In the genomic region with DNA sequence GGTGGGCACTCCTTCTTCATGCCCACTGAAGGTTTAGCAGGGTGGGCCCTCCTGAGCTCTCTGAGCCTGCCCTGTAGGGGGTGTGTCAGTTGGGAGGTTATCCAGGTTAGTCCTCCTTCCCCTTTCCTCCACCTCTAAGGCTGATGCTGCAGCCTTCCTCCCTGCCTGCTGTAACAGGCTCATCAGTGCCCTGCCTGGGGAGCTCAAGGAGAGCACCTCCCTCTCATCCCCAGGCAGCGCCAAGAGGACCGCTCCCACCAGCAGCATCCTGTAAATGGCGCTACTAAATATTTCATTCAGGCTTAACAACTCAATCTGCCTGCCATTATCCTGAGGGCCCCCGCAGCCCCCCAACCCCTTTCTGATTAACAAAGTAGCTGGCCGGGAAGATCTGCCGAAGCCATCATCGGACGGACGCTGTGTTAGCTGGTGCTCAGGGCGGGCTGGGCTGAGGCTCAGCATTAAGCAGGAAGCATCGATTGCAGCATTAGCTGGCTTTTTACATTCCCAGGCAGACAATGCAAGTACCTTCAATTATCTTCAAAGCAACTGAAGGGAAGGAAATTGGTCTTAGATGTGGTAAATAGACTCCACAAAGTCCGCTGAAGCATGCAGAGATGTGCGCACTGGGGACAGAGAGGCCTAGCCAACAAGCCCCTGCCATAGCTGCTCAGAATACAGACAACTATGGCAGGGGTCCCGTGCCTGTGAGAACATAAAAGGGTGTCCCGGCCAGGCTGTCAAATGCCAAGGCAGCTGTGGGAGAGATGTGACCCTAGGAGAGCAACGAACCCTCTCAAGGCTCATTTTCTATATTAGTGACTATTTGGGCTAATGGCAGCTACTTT, we compare ENCODE assay signal across 11 mouse cellular contexts.
A peak's percentile ranks its signal among the peaks of the same experiment; 100 is the strongest.
DNase-seq lines count a peak whose midpoint lies in the region; ATAC-seq and TF ChIP-seq lines count a peak whose summit lies in the region.
"Had no signal": no experiment of that assay in that cellular context is flagged by ENCODE, and none has a peak within 500 bp of the region (broad histone marks: within the 10 kb centered on the region; RNA-seq: fewer than 3 reads in every experiment).

No protein-coding gene starts in this region.

- WGBS in cerebellum, adult 2 months: 51% methylated on average over 16 of the region's 16 CpGs
- WGBS in hindbrain, embryonic 11.5 days: 28% methylated on average over 16 of the region's 16 CpGs
- 8% methylated on average over 16 of the region's 16 CpGs for WGBS in midbrain, embryonic 16.5 days

- H3K4me3 ChIP-seq in cerebellum, adult 2 months (replicated peaks; ENCODE audit: insufficient read depth, low read depth, low read length): no peak overlapping the region
- no peak overlapping the region for H3K4me3 ChIP-seq in hindbrain, embryonic 11.5 days (ENCODE audit: low read depth, low read length)
- H3K4me3 ChIP-seq in midbrain, embryonic 16.5 days (ENCODE audit: low read depth, low read length): no peak overlapping the region
- H3K4me3 ChIP-seq: heart, adult 2 months had no signal

- TF ChIP-seq CTCF in cerebellum, adult 2 months (IDR thresholded peaks at IDR 0.05; ENCODE audit: borderline replicate concordance, insufficient read depth, low read depth, low read length): no peak

- H3K27me3 ChIP-seq in cerebellum, adult 2 months (ENCODE audit: control insufficient read depth, insufficient read depth, low read length): no peaks in the 10 kb centered on the region; the same call in 1 of the 2 replicates
- H3K27me3 ChIP-seq in hindbrain, embryonic 11.5 days (ENCODE audit: control insufficient read depth, insufficient read depth, low read length): no peaks in the 10 kb centered on the region
- no peaks in the 10 kb centered on the region for H3K27me3 ChIP-seq in midbrain, embryonic 16.5 days (ENCODE audit: control insufficient read depth, insufficient read depth, low read depth, low read length)

- TF ChIP-seq POLR2A in cerebellum, adult 2 months (IDR thresholded peaks at IDR 0.05; ENCODE audit: borderline replicate concordance, insufficient read depth, low read length): no peak

- DNase-seq in cerebellum, postnatal 10 days: peak; percentile 17 to 22
- DNase-seq in cerebellum, adult 2 months: no peak
- DNase-seq in ZHBTc4 (ENCODE audit: low read depth, low spot score): peak; percentile 80
- DNase-seq in hindbrain, embryonic 11.5 days (ENCODE audit: low spot score): peak; percentile 36
- no peak for DNase-seq in gastrocnemius, adult 8-10 months (ENCODE audit: low spot score in 2 of 2)
- no peak for DNase-seq in urinary bladder, postnatal 25 days (ENCODE audit: low spot score)
- no peak for DNase-seq in B cell, adult 2 months
- DNase-seq: cerebellum, postnatal 25 days; heart, adult 2 months had no signal

- H3K4me1 ChIP-seq in cerebellum, adult 2 months (ENCODE audit: control insufficient read depth, insufficient read depth, low read length): no peaks in the 10 kb centered on the region
- peaks cover 15% of the 10 kb centered on the region; the same call in 1 of the 2 replicates for H3K4me1 ChIP-seq in hindbrain, embryonic 11.5 days (replicated peaks; ENCODE audit: control insufficient read depth, insufficient read depth, low read length)
- peaks cover 18% of the 10 kb centered on the region for H3K4me1 ChIP-seq in midbrain, embryonic 16.5 days (ENCODE audit: control insufficient read depth, insufficient read depth, low read length)

- H3K4me2 ChIP-seq in hindbrain, embryonic 11.5 days (replicated peaks; ENCODE audit: low read depth, low read length): no peak overlapping the region; the same call in 1 of the 2 replicates
- H3K4me2 ChIP-seq in midbrain, embryonic 16.5 days (ENCODE audit: low read length): peak overlapping the region; percentile 27; the same call in 1 of the 2 replicates
- H3K4me2 ChIP-seq: lung, embryonic 14.5 days had no signal

- H3K36me3 ChIP-seq in hindbrain, embryonic 11.5 days (ENCODE audit: control insufficient read depth, insufficient read depth, low read length): no peaks in the 10 kb centered on the region
- no peaks in the 10 kb centered on the region for H3K36me3 ChIP-seq in midbrain, embryonic 16.5 days (ENCODE audit: control insufficient read depth, insufficient read depth, low read length)

- H3K27ac ChIP-seq in cerebellum, adult 2 months (ENCODE audit: insufficient read depth, low read length): no peak overlapping the region
- 0 out of 2 replicates have a peak overlapping the region, but pooled peaks have one; percentile 54 for H3K27ac ChIP-seq in hindbrain, embryonic 11.5 days (ENCODE audit: low read depth, low read length)
- peak overlapping the region; percentile 61 for H3K27ac ChIP-seq in midbrain, embryonic 16.5 days (ENCODE audit: low read length)
- H3K27ac ChIP-seq: heart, adult 2 months had no signal

- H3K9ac ChIP-seq in hindbrain, embryonic 11.5 days (ENCODE audit: low read depth, low read length): no peak overlapping the region
- 0 out of 2 replicates have a peak overlapping the region, but pooled peaks have one; percentile 1 for H3K9ac ChIP-seq in midbrain, embryonic 16.5 days (ENCODE audit: low read depth, low read length)
- H3K9ac ChIP-seq: lung, embryonic 14.5 days had no signal

- no peaks in the 10 kb centered on the region for H3K9me3 ChIP-seq in hindbrain, embryonic 11.5 days (ENCODE audit: control insufficient read depth, low read length)
- H3K9me3 ChIP-seq in midbrain, embryonic 16.5 days (replicated peaks; ENCODE audit: control insufficient read depth, low read length, poor library complexity, severe bottlenecking): no peaks in the 10 kb centered on the region

- no peak for ATAC-seq in hindbrain, embryonic 11.5 days (ENCODE audit: low FRiP score)
- no peak; the same call in 1 of the 2 replicates for ATAC-seq in midbrain, embryonic 16.5 days

Comparison
In these comparisons a context has a peak if more than half of its experiments do, and no peak if none do; other contexts are left out.
1. DNase-seq: peak in cerebellum, postnatal 10 days (2 of 2), ZHBTc4 (single experiment) and hindbrain, embryonic 11.5 days (single experiment); none in cerebellum, adult 2 months (0 of 2), gastrocnemius, adult 8-10 months (0 of 2), urinary bladder, postnatal 25 days (single experiment) and B cell, adult 2 months (0 of 2).